In genomic region chr1:74800424-74800888, GRCm38 (mm10) we compare ENCODE assay signal across 10 mouse cellular contexts. TPM values are rescaled to one million over a fixed set of nuclear protein-coding genes. Genes with fewer than 3 reads are reported as not detected.
A peak's percentile ranks its signal among the peaks of the same experiment; 100 is the strongest.
DNase-seq lines count a peak whose midpoint lies in the region; ATAC-seq lines count a peak whose summit lies in the region.
"Had no signal": no experiment of that assay in that cellular context is flagged by ENCODE, and none has a peak within 500 bp of the region (broad histone marks: within the 10 kb centered on the region; RNA-seq: fewer than 3 reads in every experiment).

No protein-coding gene starts in this region.

- intact Hi-C loops in heart, postnatal 36 days (cut with DNase I), result no loop called here

- DNase-seq in heart, postnatal 36 days, result no peak
- peak; percentile 64 for DNase-seq in CD4-positive, CD25-positive, alpha-beta regulatory T cell, adult 2 months (ENCODE audit: low read depth, low spot score)
- DNase-seq in telencephalon, adult 2 months (ENCODE audit: low read depth, low spot score), result peak; percentile 48
- DNase-seq in urinary bladder, adult 2 months (ENCODE audit: low spot score), result no peak
- no peak for DNase-seq in cerebellum, adult 9-11 months

- H3K36me3 ChIP-seq in heart, embryonic 13.5 days, result no peaks in the 10 kb centered on the region
- no peaks in the 10 kb centered on the region for H3K36me3 ChIP-seq in forebrain, embryonic 16.5 days (ENCODE audit: control insufficient read depth, insufficient read depth)
- H3K36me3 ChIP-seq in megakaryocyte, embryonic 14.5 days (replicated peaks; ENCODE audit: low read length), result no peaks in the 10 kb centered on the region

- peak overlapping the region; percentile 54; the same call in 1 of the 2 replicates for H3K9ac ChIP-seq in heart, embryonic 13.5 days
- H3K9ac ChIP-seq in forebrain, embryonic 16.5 days (replicated peaks; ENCODE audit: low read depth, low read length), result no peak overlapping the region

- no peak overlapping the region for H3K27ac ChIP-seq in heart, embryonic 13.5 days (replicated peaks)
- H3K27ac ChIP-seq in forebrain, embryonic 16.5 days (ENCODE audit: low read length), result no peak overlapping the region

- H3K27me3 ChIP-seq in heart, embryonic 13.5 days (replicated peaks), result peaks cover 100% of the 10 kb centered on the region
- peaks cover 73% of the 10 kb centered on the region for H3K27me3 ChIP-seq in forebrain, embryonic 16.5 days (replicated peaks; ENCODE audit: control insufficient read depth, insufficient read depth, low read length)
- peaks cover 97% of the 10 kb centered on the region for H3K27me3 ChIP-seq in megakaryocyte, embryonic 14.5 days (replicated peaks)

- H3K4me2 ChIP-seq in heart, embryonic 13.5 days, result peak overlapping the region; percentile 63
- peak overlapping the region; percentile 31 for H3K4me2 ChIP-seq in forebrain, embryonic 16.5 days (ENCODE audit: low read length)

- H3K4me1 ChIP-seq in heart, embryonic 13.5 days, result peaks cover 24% of the 10 kb centered on the region
- H3K4me1 ChIP-seq in forebrain, embryonic 16.5 days (replicated peaks; ENCODE audit: control insufficient read depth, insufficient read depth, low read length), result peaks cover 33% of the 10 kb centered on the region
- peaks cover 29% of the 10 kb centered on the region for H3K4me1 ChIP-seq in megakaryocyte, embryonic 14.5 days

- no peak for ATAC-seq in heart, embryonic 13.5 days (ENCODE audit: extremely low read depth, insufficient number of reproducible peaks, low FRiP score, low TSS enrichment)
- ATAC-seq in forebrain, embryonic 16.5 days, result no peak

- H3K4me3 ChIP-seq in heart, embryonic 13.5 days, result peak overlapping the region; percentile 40
- peak overlapping the region; percentile 18 for H3K4me3 ChIP-seq in forebrain, embryonic 16.5 days (replicated peaks; ENCODE audit: low read length)
- H3K4me3 ChIP-seq in megakaryocyte, embryonic 14.5 days (replicated peaks), result peak overlapping the region; percentile 86

- WGBS in heart, embryonic 13.5 days, result under 1% methylated on average over 29 of the region's 29 CpGs
- under 1% methylated on average over 29 of the region's 29 CpGs for WGBS in forebrain, embryonic 16.5 days

- no peaks in the 10 kb centered on the region for H3K9me3 ChIP-seq in heart, embryonic 13.5 days
- H3K9me3 ChIP-seq in forebrain, embryonic 16.5 days (ENCODE audit: control insufficient read depth, low read length), result no peaks in the 10 kb centered on the region
- no peaks in the 10 kb centered on the region for H3K9me3 ChIP-seq in megakaryocyte, embryonic 14.5 days

RNA-seq across cellular contexts. Expression of gene Wnt10a, which starts 9.1 kb away (rescaled TPM):
- polyA plus RNA-seq in heart, embryonic 13.5 days (2015; fragmentation: Nextera tagmentation; extraction: Ambion mirVana), result not detected in 2 replicates
- total RNA-seq in heart, postnatal 36 days (2021), result not detected
- 0.46 and 0.68 TPM in 2 replicates for polyA plus RNA-seq in forebrain, embryonic 16.5 days (2015; fragmentation: Nextera tagmentation; extraction: Ambion mirVana)
- polyA plus RNA-seq in megakaryocyte, embryonic 14.5 days (2012; ENCODE audit: insufficient read depth, low replicate concordance), result not detected in 2 replicates
- polyA plus RNA-seq in urinary bladder, adult 2 months (2012; rRNA removed), result 0.94 and 1.4 TPM in 2 replicates
- total RNA-seq: MEL had no signal

RNA-seq across cellular contexts. Expression of gene Wnt6, which starts 28.8 kb away (rescaled TPM):
- 0.31 and 0.36 TPM in 2 replicates for polyA plus RNA-seq in heart, embryonic 13.5 days (2015; fragmentation: Nextera tagmentation; extraction: Ambion mirVana)
- total RNA-seq in heart, postnatal 36 days (2021), result under 1 TPM; 0.14 to 0.33 TPM
- 3.6 and 4.5 TPM in 2 replicates for polyA plus RNA-seq in forebrain, embryonic 16.5 days (2015; fragmentation: Nextera tagmentation; extraction: Ambion mirVana)
- polyA plus RNA-seq in megakaryocyte, embryonic 14.5 days (2012; ENCODE audit: insufficient read depth, low replicate concordance), result 0.60 TPM in 1 of 2 replicates, not detected in the other
- polyA plus RNA-seq in urinary bladder, adult 2 months (2012; rRNA removed), result 2.3 and 2.6 TPM in 2 replicates
- total RNA-seq: MEL had no signal

RNA-seq across cellular contexts. Expression of gene Prkag3, which starts 51.4 kb away (rescaled TPM):
- 4.2 and 7.2 TPM in 2 replicates for polyA plus RNA-seq in heart, embryonic 13.5 days (2015; fragmentation: Nextera tagmentation; extraction: Ambion mirVana)
- total RNA-seq in heart, postnatal 36 days (2021), result 1 to 10 TPM; 1.1 to 1.4 TPM
- not detected in 2 replicates for polyA plus RNA-seq in forebrain, embryonic 16.5 days (2015; fragmentation: Nextera tagmentation; extraction: Ambion mirVana)
- polyA plus RNA-seq in megakaryocyte, embryonic 14.5 days (2012; ENCODE audit: insufficient read depth, low replicate concordance), result not detected in 2 replicates
- 0.63 and 0.76 TPM in 2 replicates for polyA plus RNA-seq in urinary bladder, adult 2 months (2012; rRNA removed)
- total RNA-seq: layer of hippocampus, postnatal 10 days; MEL had no signal

RNA-seq across cellular contexts. Expression of gene Cdk5r2, which starts 54.3 kb away (rescaled TPM):
- polyA plus RNA-seq in heart, embryonic 13.5 days (2015; fragmentation: Nextera tagmentation; extraction: Ambion mirVana), result not detected in 2 replicates
- total RNA-seq in heart, postnatal 36 days (2021), result not detected
- 2.2 and 2.8 TPM in 2 replicates for polyA plus RNA-seq in forebrain, embryonic 16.5 days (2015; fragmentation: Nextera tagmentation; extraction: Ambion mirVana)
- not detected in 2 replicates for polyA plus RNA-seq in megakaryocyte, embryonic 14.5 days (2012; ENCODE audit: insufficient read depth, low replicate concordance)
- 0.03 and 0.13 TPM in 2 replicates for polyA plus RNA-seq in urinary bladder, adult 2 months (2012; rRNA removed)
- total RNA-seq: MEL had no signal

Comparison
In these comparisons a context has a peak if more than half of its experiments do, and no peak if none do; other contexts are left out.
1. H3K4me3 ChIP-seq: peak in every context shown above with its lines; median percentile 86 in megakaryocyte, embryonic 14.5 days; 40 in heart, embryonic 13.5 days; 18 in forebrain, embryonic 16.5 days.
2. DNase-seq: peak in CD4-positive, CD25-positive, alpha-beta regulatory T cell, adult 2 months (single experiment) and telencephalon, adult 2 months (single experiment); none in heart, postnatal 36 days (0 of 2), urinary bladder, adult 2 months (single experiment) and cerebellum, adult 9-11 months (single experiment).